Mouse (Mus musculus) spleen, adult 2 months (tissue): ENCODE measurements around the gene Efnb1. TPM values are rescaled to one million over a fixed set of nuclear protein-coding genes. Genes with fewer than 3 reads are reported as not detected.

Source experiments
- DNase-seq, 2 experiments: peaks; one replicate each; pipeline versions ENCODE4 v3.0.0 to v3.0.0-alpha.2; 2012 to 2021; ENCODE audit warnings: low spot score in 2 of 2, low read depth in 1 of 2
- H3K27ac ChIP-seq: fragments of 200-500 bp; 2 replicates; pipeline ENCODE4 v1.5.1; 2012; ENCODE audit warnings: low read length, inconsistent platforms; ENCODE audit not compliant: insufficient read depth
- H3K27me3 ChIP-seq: fragments of 200-500 bp; 2 replicates; pipeline ENCODE4 v1.6.1; 2012; ENCODE audit warnings: mild to moderate bottlenecking, moderate library complexity, low read length, inconsistent platforms; ENCODE audit not compliant: control insufficient read depth, insufficient read depth
- H3K36me3 ChIP-seq: fragments of 200-500 bp; 2 replicates; pipeline ENCODE4 v1.6.1; 2012; ENCODE audit warnings: mild to moderate bottlenecking, low read length, inconsistent platforms; ENCODE audit not compliant: control insufficient read depth, insufficient read depth
- H3K4me1 ChIP-seq: fragments of 200-500 bp; 2 replicates; pipeline ENCODE4 v1.6.1; 2011; ENCODE audit warnings: inconsistent platforms; ENCODE audit not compliant: control insufficient read depth, insufficient read depth, insufficient read length
- H3K4me3 ChIP-seq: fragments of 200-500 bp; 2 replicates; pipeline ENCODE4 v1.5.1; 2011; ENCODE audit warnings: mild to moderate bottlenecking, inconsistent platforms; ENCODE audit not compliant: insufficient read depth, insufficient read length; ENCODE audit errors: extremely low read depth
- CTCF ChIP-seq: fragments of 200-500 bp; IDR thresholded peaks from 2 replicates; pipeline ENCODE4 v1.5.1; 2011; ENCODE audit warnings: mild to moderate bottlenecking, inconsistent platforms; ENCODE audit not compliant: insufficient read depth, insufficient read length, insufficient replicate concordance; ENCODE audit errors: extremely low read depth
- POLR2A ChIP-seq: fragments of 200-500 bp; IDR thresholded peaks from 2 replicates; pipeline ENCODE4 v1.6.1; 2011; ENCODE audit warnings: low read depth, low read length, inconsistent platforms
- WGBS: fragments of 180-500 bp; shearing (Covaris S2); methylation state at CpG from one replicate; pipeline ENCODE4 v1.1.7; 2018; 5-methylcytosine and 5-hydroxymethylcytosine counted together
- polyA plus RNA-seq: library from polyadenylated mRNA; depleted of rRNA; stranded (reverse); fragments of >200 nt; gene quantifications from 2 replicates; pipeline ENCODE4 v1.2.3, GENCODE M21; 2012

The Efnb1 gene
- polyA plus RNA-seq, 1 experiment: 11.9 TPM

- peaks cover 2% of the 10 kb centered on the region; the same call in 1 of the 2 replicates for H3K27me3 ChIP-seq
- WGBS: 31% methylated on average over 14 of the region's 14 CpGs
- peak; percentile 44 to 69 for DNase-seq
- TF ChIP-seq POLR2A (no peak), CTCF (peak; percentile 64; the same call in 1 of the 2 replicates)
- H3K36me3 ChIP-seq: no peaks in the 10 kb centered on the region
- no peak overlapping the region for H3K27ac ChIP-seq
- 0 out of 2 replicates have a peak, but pooled peaks cover 2% of the 10 kb centered on the region for H3K4me1 ChIP-seq
- peak overlapping the region; percentile 35; the same call in 1 of the 2 replicates for H3K4me3 ChIP-seq
Measured at GRCm38 (mm10) chrX:99134891-99135290, 1.0 kb upstream of the Efnb1 start.

GRCm38 (mm10) chrX:99136431-99136966 lies 569 bp downstream of the Efnb1 start:
- peak overlapping the region; percentile 46 for H3K27ac ChIP-seq
- H3K27me3 ChIP-seq: peaks cover 2% of the 10 kb centered on the region; the same call in 1 of the 2 replicates
- H3K4me1 ChIP-seq: 0 out of 2 replicates have a peak, but pooled peaks cover 2% of the 10 kb centered on the region
- TF ChIP-seq CTCF (no peak), POLR2A (no peak)
- peak in 1 of 2 experiments; percentile 7 for DNase-seq
- H3K36me3 ChIP-seq: no peaks in the 10 kb centered on the region
- H3K4me3 ChIP-seq: peak overlapping the region; percentile 73
- WGBS: 28% methylated on average over 53 of the region's 53 CpGs

- TF ChIP-seq CTCF (no peak), POLR2A (no peak)
- 43% methylated on average over 30 of the region's 31 CpGs for WGBS
- H3K27me3 ChIP-seq: peaks cover 2% of the 10 kb centered on the region; the same call in 1 of the 2 replicates
- no peak overlapping the region for H3K27ac ChIP-seq
- H3K4me1 ChIP-seq: 0 out of 2 replicates have a peak, but pooled peaks cover 2% of the 10 kb centered on the region
- H3K36me3 ChIP-seq: no peaks in the 10 kb centered on the region
- peak overlapping the region; percentile 73 for H3K4me3 ChIP-seq
- no peak for DNase-seq
Measured at GRCm38 (mm10) chrX:99137143-99137870, 1.4 kb downstream of the Efnb1 start.

- TF ChIP-seq CTCF: no peak
- TF ChIP-seq POLR2A: no peak
- H3K4me3 ChIP-seq: no peak overlapping the region; the same call in 1 of the 2 replicates
- H3K27ac ChIP-seq: no peak overlapping the region
- 0 out of 2 replicates have a peak, but pooled peaks cover 2% of the 10 kb centered on the region for H3K4me1 ChIP-seq
- no peaks in the 10 kb centered on the region for H3K36me3 ChIP-seq
- WGBS: 70% methylated on average over 9 of the region's 9 CpGs
- no peak for DNase-seq
- H3K27me3 ChIP-seq: peaks cover 2% of the 10 kb centered on the region; the same call in 1 of the 2 replicates
Measured at GRCm38 (mm10) chrX:99137928-99138740, 2.2 kb downstream of the Efnb1 start.

- 54% methylated on average over 8 of the region's 8 CpGs for WGBS
- no peaks in the 10 kb centered on the region for H3K36me3 ChIP-seq
- H3K27me3 ChIP-seq: peaks cover 2% of the 10 kb centered on the region; the same call in 1 of the 2 replicates
- H3K4me1 ChIP-seq: 0 out of 2 replicates have a peak, but pooled peaks cover 2% of the 10 kb centered on the region
- TF ChIP-seq CTCF (no peak), POLR2A (no peak)
- DNase-seq: no peak
- no peak overlapping the region for H3K27ac ChIP-seq
- no peak overlapping the region for H3K4me3 ChIP-seq
Measured at GRCm38 (mm10) chrX:99141079-99141478, 5.1 kb downstream of the Efnb1 start.

- DNase-seq: no peak
- H3K4me1 ChIP-seq: no peaks in the 10 kb centered on the region
Measured at GRCm38 (mm10) chrX:99141900-99142299, 6.0 kb downstream of the Efnb1 start.

More at GRCm38 (mm10) chrX:99141900-99142299, 6.0 kb downstream of the Efnb1 start:
- peaks cover 1% of the 10 kb centered on the region; the same call in 1 of the 2 replicates for H3K36me3 ChIP-seq
- TF ChIP-seq CTCF: no peak
- no peak for TF ChIP-seq POLR2A
- no peak overlapping the region for H3K4me3 ChIP-seq
- H3K27ac ChIP-seq: no peak overlapping the region
- H3K27me3 ChIP-seq: no peaks in the 10 kb centered on the region
